Mouse (Mus musculus): ENCODE data around the gene Tnrc6c.

- TF ChIP-seq E2F4 (IDR thresholded peaks at IDR 0.05; ENCODE audit: insufficient replicate concordance, low read depth, low read length) (no peak), EP300 (IDR thresholded peaks at IDR 0.05; ENCODE audit: low read length) (peak; percentile 68), CTCF (conservative IDR thresholded peaks at IDR 0.05 in 1 of 2, IDR thresholded peaks at IDR 0.05 in 1 of 2; ENCODE audit: low read depth in 2 of 2, low read length in 2 of 2) (peak in 1 of 2 experiments; percentile 31; a peak in 2 of 4 replicates), TBP (conservative IDR thresholded peaks at IDR 0.05; ENCODE audit: low read depth, low read length) (peak; percentile 74; the same call in 1 of the 2 replicates), CHD1 (IDR thresholded peaks at IDR 0.05; ENCODE audit: low read depth, low read length) (no peak), ZKSCAN1 (IDR thresholded peaks at IDR 0.05; ENCODE audit: borderline replicate concordance, low read depth, low read length) (no peak), MAFK (IDR thresholded peaks at IDR 0.05; ENCODE audit: insufficient replicate concordance, low read length) (no peak), MAZ (IDR thresholded peaks at IDR 0.05; ENCODE audit: low read depth, low read length) (peak; percentile 88; the same call in 1 of the 2 replicates), JUND (conservative IDR thresholded peaks at IDR 0.05; ENCODE audit: low read depth, low read length) (no peak), POLR2AphosphoS2 (IDR thresholded peaks at IDR 0.05; ENCODE audit: low read depth, low read length) (0 out of 2 replicates have a peak, but pooled peaks have one; percentile 43), MYC (IDR thresholded peaks at IDR 0.05; ENCODE audit: low read depth, low read length) (0 out of 2 replicates have a peak, but pooled peaks have one; percentile 55), SMC3 (IDR thresholded peaks at IDR 0.05; ENCODE audit: low read depth, low read length) (no peak)
Measured at GRCm38 (mm10) chr11:117792281-117792888, 138.3 kb downstream of the Tnrc6c start.
